Mouse (Mus musculus): ENCODE data around the gene Ercc8. TPM values are rescaled to one million over a fixed set of nuclear protein-coding genes. Genes with fewer than 3 reads are reported as not detected.
A peak's percentile ranks its signal among the peaks of the same experiment; 100 is the strongest.

Gene Ercc8
- total RNA-seq, 2 experiments from 2014 or later: 4.9 to 6.1 TPM

DNA sequence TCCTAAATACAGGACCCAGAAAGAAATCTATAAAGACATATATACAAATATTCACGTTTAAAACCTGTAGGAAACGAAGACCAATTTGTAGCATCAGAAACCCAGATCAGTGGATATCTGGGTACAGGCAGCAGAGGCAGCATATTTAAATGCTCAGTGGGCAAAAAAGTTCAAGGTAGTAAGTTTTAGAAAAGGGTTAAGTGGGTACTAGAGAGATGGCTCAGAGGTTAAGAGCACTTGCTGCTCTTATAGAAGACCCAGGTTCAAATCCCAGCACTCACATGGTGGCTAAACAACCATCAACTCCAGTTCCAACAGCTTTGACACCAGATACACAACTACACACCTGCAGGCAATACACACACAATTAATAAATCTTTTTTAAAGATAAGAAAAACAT is 1.4 kb upstream of the Ercc8 start:
- no peak for DNase-seq

DNA sequence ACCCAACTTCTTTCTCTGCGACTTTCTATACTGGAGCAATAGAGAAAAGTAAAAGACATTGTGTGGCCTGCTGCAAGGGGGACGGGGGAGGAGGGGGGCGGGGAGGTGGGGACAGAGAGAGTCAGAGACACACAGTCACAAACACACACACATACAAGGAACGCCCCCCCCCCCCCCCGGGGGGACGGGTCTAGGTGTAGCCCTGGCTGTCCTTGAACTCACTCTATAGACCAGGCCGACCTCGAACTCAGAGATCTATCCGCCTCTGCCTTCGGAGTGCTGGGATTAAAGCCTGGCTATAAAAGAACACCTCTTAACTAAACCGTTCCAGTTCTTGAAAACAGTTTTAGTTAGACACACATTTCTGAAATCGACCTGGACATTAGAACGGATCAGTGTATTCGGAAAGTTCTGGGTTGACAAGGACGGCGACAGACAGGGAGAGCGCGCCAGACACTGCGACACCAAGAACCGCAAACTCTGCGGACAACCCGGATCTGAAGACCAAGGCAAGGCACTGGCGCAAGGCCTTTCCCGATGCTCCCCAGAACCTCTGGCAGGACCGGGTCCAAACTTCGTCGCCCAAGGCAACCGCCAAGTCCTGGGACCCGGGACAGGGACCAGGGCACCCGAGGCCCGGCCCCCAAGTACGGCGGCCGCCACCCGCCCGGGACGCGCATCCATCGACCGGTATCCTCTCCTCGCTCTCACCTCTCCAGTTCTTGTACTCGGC is 633 bp upstream of the Ercc8 start:
- DNase-seq: no peak

DNA sequence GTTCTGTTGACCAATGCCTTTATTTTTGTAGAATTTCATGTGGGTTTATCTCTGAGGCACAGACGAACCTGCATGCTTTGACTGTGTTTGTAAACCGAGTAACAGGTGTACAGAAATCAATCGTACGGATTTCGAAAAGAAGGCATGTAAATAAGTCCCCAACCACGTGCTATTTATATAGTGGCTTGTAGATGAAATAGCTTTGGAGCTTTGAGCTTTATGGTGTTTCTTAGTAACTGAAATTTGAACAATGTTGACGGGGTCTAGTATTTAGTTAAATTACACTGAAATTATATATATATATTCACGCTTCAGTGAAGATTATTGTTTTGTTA is 677 bp downstream of the Ercc8 start:
- no peak for DNase-seq

DNA sequence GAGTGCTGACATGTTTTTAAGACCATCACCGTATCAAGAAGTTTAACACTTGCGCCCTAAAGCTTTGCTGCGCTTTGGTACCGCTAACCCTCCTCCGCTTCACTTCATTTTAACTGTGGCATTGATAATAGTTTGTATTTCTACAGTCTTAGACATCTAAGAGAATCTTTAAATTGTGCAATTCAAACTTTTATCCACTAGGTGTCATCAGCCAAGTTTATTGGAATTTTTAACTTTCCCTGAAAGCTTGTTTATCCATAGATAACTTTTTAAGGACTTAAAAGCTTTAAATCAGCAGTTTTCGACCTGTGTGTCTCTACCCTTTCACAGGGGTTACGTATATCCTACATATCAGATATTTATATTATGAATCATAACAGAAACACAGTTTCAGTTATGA is 1.4 kb downstream of the Ercc8 start:
- peak in 1 of 2 experiments; percentile 16 for DNase-seq

DNA sequence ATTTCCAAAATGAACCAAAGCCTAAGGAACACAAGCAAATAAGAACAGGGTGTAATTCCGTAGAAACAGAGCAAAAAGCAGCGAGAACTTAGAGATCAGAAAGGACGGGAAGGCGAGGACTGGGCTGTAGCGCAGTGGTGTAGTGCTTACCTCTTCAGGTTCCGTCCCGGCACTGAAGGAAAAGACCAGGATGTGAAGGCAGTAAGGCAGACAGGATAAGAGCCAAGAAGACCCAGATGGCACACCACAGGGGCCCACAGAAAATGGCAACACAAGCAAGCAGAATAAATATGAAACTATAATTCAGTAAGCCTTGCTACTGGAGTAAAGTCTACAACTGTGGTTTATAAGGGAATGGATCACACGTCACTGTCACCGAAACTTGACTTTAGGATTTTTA is 5.4 kb downstream of the Ercc8 start:
- no peak for DNase-seq

DNA sequence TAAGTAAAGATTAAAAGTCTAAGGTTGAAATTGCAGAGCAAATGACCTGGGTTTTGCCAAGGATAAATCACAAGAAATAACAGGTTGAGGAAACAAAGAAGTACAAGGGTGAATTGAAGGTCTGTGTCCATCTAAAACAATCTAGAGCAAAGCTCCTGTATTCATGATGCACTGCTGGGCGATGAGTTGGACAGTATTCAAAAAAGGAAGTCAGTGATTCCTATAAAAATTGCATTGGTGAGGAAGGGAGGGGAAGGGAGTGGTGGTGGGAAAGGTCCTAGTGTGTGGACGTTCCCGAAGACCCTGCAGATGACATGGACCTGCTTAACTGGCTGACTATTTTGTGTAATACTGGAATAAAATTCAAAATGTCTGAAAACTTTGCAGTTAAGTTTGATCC is 6.1 kb downstream of the Ercc8 start:
- no peak for DNase-seq

DNA sequence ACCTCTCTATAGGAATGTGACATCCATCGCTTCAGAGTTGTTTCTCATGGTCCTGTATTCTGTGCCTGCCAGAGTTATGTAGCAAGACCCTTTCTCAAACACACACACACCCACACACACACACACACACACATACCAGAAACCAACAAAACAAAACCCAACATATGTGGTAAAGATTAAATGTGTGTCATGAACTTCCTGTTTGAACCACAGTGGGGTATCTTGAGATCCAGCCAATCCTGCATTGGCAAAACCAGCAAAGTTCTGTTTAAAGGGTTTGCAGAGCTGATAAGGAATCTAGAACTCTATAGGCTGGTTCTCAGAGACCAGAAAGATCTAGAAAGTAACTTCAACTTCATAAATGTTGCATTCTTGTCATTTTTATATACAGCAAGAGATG is 11.5 kb downstream of the Ercc8 start:
- DNase-seq: no peak

DNA sequence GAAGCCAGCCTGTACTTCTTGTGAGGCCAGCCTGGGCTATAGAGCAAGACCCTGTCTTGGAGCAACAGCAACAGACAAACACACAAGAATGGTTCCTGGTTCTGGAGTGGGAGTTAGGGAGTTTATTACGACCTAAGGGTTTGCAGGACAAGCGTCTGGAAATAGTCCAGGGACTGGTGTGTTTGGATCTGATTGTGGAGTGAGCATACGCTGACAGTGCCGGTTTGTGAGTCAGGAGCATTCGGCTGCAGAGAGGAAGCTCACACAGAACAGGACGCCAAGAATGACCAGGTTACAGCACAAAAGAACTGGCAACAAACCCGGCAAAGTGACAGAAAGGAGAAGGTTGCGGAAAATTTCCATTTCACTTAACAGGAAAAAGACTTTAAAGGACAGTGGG is 12.0 kb downstream of the Ercc8 start:
- no peak for DNase-seq

DNA sequence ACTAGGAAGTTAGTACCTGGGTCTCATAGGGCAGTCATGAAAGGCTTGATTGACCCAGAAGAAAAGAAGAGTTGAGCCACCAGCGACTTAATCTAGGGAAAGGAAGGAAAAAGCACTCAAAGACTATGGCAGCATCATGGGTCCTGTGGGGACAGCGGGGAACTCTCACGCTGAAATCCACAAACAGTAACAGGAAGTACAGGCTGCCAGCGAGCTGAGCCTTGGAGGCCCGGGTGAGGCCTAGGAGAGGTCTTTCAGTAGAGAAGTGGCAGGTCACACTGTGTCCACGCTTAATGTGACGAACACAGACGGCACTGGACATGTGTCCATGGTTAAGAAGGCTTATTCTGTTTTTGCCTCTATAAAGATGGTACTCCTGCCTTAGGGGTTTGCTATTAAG is 21.1 kb downstream of the Ercc8 start:
- no peak for DNase-seq

DNA sequence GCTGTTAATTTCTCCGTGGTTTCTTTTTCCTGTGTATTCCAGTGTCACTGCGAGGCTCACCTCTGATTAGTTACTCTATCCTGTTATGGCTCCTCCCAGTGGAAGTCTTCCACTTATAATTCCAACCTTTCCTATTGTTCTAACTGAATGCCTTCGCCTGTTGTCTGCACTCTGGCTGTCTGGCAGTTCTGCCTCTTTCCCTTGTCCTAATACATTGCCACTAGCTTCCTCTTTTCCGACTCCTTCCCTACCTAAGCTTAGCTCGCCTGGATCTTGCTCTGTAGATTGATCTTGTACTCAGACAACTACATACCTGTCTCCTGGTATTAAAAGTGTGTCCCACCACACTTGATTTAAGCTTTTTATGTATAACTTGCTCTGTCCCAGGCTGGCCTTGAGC is 22.3 kb downstream of the Ercc8 start:
- DNase-seq: no peak

DNA sequence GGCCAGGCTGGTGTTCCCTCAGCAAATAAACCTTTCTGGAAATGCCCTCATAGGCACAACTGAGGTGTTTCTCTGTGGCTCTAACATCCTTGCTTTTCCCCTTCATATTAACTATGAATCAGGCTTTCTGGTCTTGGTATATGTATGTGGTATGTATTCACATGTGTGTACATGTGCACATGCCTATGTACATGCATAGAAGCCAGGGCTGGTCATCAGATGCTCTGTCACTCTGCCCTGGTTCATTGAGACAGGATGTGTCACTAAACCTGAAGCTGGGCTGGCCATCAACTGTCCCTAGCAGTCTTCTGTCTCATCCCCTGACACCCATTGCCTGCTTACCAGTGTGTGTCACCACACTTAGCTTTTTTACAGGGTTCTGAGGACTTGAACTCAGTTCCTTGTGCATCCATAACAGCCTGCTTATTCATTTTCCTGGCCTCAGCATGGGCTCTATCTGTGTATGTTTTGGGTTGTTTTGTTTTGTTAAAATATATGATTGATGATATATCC is 26.3 kb downstream of the Ercc8 start:
- no peak for DNase-seq

DNA sequence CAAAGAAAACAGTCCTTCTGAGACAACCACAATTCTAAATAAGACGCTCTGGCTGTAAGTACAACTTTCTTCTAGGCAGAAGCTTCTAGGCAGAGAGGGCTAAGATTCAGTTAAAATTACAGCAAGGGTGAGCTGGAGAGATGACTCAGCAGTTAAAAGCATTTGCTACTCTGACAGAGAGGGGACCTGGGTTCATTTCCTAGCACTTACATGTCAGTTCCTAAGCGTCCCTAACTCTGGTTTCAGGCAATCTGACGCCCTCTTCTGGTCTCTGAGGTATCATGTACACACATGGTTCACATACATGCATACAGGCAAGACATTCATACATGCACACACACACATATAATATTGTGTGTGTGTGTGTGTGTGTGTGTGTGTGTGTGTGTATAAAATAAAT is 27.0 kb downstream of the Ercc8 start:
- no peak for DNase-seq

DNA sequence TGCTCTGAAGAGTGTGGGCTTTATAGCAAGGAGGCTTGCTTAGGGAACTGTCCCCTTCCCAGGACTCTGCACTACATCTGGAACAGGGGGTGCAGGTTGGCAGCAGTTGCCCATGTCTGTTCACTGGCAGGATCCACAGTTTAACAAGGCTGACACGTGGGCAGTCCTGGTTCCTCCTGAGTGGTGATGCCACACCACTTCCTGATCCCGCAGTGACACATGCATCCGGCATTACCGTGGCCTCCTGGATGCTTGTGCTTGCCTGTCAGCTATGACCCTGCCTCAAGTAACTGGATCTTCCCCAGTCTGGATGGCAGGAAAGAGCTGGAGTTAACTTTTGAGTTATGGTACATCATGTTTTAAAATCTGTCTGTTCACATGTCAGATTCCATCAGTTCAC is 29.5 kb downstream of the Ercc8 start:
- no peak for DNase-seq

DNA sequence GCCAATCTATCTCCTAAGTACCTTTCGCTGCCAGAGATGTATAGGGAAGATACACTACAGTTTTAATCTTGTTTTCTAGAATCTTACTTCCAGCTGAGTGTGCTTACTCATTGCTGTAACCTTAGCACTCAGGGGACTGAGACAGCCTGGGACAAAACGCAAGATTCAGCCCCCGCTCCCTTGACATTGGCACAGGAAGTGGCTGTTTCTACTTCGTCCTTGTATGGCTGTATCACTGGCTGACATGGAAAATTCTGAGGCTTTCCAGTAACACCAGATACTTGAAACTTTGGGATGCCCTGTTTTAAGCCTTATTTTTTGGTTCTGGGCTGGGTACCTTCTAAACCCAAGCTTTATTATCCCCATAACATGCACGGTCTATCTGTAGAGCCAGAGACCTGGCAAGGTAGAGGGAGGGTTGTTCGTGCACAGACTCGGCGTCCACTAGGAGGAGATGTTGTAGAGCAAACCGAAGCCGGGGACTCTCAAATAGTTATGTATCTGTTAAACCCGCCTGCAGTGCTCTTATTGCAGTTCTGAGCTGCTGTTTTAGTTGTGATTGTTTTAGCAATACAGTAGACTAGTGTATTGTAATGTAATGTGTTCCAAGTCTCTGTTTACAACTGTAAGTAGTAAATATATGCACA is 32.7 kb downstream of the Ercc8 start:
- DNase-seq: peak; percentile 26 to 64

DNA sequence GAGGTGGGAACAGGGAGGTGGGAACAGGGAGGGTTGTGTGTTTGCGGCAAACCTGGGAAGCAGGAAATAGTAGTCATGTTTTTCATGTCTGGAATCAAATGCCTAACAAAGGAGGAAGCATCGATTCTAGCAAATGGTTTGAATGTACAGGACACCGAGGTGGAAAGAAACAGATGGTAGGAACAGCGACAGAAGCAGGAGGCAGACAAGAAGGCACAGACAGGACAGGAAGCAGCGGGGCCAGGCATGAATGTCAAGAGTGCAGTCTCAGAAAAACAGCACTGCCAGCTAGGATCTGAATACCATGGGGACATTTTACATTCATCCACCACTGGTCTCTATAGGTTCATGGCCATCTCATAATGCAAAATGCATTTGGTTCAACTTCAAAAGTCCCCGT is 36.9 kb downstream of the Ercc8 start:
- DNase-seq: no peak

DNA sequence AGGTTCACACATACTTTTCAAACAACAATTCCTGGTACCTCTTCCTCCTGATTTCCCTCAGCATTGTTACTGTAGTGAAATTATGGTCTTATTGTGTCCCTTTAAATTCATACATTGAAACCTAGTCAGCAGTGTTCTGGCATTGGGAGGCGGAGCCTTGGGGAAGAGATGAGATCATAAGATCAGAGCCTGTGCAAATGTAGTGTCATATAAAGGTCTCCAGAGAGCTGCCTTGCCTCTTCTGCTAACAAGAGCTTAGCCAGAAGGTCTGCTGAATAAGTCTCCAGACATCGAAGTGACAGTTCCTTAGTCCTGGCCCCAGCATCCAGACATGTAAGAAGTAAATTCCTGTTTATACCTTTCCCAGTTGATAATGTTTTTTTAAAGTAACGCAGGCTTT is 46.3 kb downstream of the Ercc8 start:
- DNase-seq: no peak

DNA sequence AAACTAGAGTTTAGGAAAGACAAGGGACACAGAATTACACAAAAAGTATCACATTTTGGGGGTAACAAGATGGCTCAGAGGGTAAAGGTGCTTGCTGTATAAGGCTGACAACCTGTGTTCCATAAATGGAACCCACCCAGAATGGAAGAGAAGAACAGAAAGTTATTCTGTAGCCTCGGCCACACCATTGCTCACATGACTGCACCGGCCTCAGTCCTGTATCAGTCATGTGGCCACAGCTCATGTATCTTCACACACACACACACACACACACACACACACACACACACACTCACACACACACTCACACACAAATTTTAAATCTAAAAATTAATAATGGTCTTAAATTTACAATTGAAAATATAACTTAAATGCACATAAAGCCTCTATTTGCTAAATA is 48.9 kb downstream of the Ercc8 start:
- DNase-seq: no peak

DNA sequence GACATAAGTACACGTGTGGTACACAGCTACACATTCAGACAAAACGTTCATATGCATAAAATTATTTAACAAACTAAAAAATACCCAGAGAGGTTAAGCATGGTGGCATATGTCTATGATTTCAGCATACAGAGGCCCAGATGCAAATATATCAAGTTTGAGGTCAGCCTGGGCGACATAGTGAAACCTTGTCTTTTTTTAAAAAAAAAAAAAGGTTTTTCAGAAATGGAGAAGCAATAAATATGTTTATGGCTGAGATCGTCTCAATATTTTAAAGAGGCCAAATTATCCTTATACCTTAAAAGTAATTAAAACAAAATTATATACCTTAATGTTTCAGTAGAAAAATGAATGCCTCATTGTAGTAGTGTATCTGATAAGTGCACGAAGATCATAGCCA is 49.6 kb downstream of the Ercc8 start:
- DNase-seq: no peak

DNA sequence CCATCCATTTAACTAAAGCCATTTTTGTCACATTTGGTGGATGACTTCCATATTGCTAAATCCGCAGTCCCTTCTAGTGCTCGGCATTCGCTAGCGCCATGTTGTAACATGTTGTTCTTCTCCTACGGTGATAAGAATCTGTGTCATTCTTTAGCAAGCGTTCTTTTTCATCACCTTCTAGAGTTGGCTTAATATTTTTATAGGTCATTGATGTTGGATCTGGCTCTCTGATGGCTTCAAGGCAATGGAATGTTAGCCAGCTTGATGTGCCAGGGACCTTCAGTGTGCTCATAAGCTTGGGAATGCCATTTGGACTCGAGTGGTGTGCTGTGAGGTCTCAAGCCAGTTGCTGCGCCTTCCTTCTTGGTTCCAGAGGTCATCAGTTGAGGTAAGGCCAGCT is 52.4 kb downstream of the Ercc8 start:
- no peak for DNase-seq

DNA sequence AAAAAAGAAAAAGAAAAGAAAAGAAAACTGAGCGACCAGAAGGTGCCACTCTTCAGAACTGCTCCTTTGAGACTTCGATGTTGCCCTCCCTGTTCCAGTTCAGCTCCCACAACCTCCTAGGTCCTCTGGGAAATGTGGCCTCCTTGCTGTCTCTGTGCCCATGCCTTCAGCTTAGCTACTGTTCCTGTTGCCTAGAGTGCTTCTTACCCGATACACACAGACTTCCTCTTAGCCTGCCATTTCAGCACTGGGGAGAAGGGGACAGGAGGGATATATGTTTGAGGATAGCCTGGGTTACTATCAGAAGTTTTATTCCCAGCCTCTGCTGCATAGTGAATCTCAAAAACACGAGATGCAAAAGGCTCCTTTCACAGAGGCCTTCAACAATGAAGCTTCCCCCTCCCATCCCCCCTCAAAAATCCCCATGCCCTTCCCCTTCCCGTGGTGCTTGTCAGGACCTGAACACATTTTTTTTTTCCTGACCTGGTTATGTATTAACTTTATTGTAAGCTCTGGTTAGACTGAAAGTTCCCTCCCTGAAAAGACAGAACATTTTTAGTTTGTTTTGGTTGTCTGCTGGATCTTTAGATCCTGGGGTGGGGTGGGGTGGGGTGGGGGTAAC is 54.0 kb downstream of the Ercc8 start:
- no peak for DNase-seq

DNA sequence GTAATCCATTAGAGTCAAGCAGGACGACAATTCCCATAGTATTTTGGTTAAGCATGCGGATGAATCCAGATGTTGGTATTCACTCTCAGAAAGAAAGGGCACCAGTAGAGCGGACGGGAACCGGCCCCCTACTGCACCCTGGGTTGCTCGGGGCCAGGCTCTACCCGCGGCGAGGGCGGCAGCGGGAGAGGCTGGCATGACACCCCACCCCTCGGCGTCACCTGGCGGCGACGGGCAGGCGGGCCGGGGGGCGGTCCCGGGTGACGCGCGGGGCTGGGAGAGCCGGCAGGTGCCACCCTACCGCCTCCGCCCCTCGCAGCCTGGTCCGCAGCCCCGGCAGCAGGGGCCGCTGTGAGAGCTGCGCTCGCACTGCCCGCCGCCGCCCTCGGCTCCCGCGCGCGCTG is 55.6 kb downstream of the Ercc8 start, which contains the start of gene Elovl7:
Gene Elovl7 (plus strand): TSS at position 324 of the 404 bp plus-strand sequence.
- DNase-seq: peak; percentile 37 to 57

DNA sequence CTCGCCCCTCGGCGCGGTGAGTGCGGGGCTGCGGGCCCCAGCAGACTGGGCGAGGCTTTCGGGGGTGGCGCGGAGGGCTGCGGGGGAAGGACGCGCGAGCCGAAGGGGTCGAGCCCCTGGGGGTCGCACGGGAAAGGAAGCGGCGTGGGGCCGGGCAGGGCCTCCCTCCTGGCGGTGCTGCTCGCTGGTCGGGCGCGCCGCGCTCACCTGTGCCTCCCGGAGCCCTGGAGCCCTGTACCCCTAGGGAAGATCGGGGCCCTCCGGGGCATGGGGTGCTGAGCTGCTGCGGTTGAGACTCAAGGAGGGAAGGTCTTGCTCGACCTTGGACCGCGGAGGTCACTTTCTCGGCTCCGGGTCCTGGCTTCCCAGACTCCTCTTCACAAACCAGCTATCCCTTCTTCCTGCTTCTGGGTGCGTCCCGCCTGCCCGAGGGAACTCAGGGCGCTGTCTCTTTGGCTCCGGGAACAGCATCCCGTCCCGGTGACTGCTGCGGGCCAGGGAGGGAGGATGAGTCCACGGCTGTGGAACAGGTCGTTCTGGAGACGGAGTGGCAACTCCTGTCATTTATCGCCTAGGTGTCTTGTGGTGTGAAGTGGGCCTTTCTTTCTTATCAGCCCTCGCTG is 56.1 kb downstream of the Ercc8 start:
- peak; percentile 3 to 17 for DNase-seq

DNA sequence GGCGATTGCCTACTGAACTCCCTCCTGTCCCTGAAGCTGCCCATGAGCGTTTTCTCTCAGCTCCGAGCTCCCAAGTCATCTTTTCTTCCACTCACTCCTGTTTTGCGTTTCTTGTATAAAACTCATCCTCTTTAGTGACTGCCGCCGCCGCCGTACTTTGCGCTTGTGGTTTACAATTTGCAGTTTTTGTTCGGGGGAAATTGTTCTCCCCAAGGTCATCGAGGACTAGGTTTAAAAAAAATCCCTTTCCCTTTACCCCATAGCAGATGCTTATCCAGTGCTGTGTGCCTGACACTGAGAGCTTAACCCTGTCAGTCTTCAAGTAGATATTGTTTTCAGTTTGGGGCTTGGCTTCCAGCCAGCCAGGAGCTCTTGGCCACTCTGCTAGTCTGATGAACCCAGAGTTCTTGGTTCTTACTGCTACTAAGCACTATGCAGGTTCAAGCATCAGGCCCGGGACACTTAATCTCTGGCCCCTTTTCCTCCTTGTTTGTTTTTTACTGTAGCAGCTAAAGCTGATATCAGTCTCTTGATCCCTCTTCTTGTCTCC is 56.8 kb downstream of the Ercc8 start:
- peak in 1 of 2 experiments; percentile 5 for DNase-seq

Measured in heart, adult 18-20 months (tissue).